Mouse (Mus musculus) Patski (cell line): ENCODE measurements around the gene Chst15. TPM values are rescaled to one million over a fixed set of nuclear protein-coding genes. Genes with fewer than 3 reads are reported as not detected.

ENCODE experiments used
- ATAC-seq: fragments of 100-300 bp; one replicate; pipeline ENCODE4 v1.8.0; 2021
- CTCF ChIA-PET: fragments of 350-600 bp; sonication (Branson Sonifier 250); formaldehyde crosslinking; loops from one replicate; lab custom pipeline; 2022; ENCODE audit warnings: inconsistent platforms; lab: Charles Lee
- POLR2A ChIA-PET: fragments of 350-600 bp; sonication (Branson Sonifier 250); formaldehyde crosslinking; loops from one replicate; lab custom pipeline; 2022; ENCODE audit warnings: antibody characterized with exemption, inconsistent platforms; lab: Charles Lee
- DNase-seq: peaks from one replicate; pipeline ENCODE4 v3.0.0-alpha.2; 2011; ENCODE audit warnings: low read depth, low spot score
- H3K27me3 ChIP-seq: fragments of 371-371 bp; one replicate; pipeline ENCODE4 v1.5.1; 2021
- CTCF ChIP-seq: fragments of 100-300 bp; IDR thresholded peaks from one replicate; pipeline ENCODE4 v1.5.1; 2021
- in situ Hi-C: fragments of 300-500 bp; cut with MboI; formaldehyde crosslinking; loops from 3 replicates; pipeline ENCODE4 v1.11.1; 2018; ENCODE audit warnings: low pct_unique_long_range_greater_than_20kb, mixed read lengths
- polyA plus RNA-seq: library from polyadenylated mRNA; unstranded; gene quantifications from one replicate; pipeline ENCODE4 v1.2.3, GENCODE M21; 2021

The Chst15 gene
- polyA plus RNA-seq, 1 experiment from 2014 or later, result 14.3 TPM

DNA sequence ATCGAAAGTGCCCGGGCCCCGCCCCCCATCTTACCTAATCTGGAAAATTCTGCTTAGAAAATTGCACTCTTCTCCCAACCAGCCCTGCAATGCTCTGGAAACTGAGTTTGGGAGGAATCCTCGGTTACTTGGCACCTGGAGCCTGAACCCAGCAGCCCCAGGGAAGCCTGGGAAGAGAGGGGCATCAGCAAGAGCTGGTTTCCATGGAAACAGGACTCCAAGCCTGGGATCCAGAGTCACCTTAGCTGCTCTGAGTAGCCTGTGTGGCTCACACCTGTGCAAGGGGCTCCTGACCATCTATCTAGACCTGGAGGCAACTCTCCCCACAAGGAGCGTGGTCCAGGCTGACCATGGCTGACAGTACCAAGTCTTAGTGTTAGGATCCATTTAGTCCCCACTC is 106.4 kb downstream of the Chst15 start:
- peaks cover 5% of the 10 kb centered on the region for H3K27me3 ChIP-seq
- no peak for DNase-seq
- no peak for TF ChIP-seq CTCF
- ChIA-PET POLR2A (no interaction called here), CTCF (no interaction called here)
- ATAC-seq, result no peak
- in situ Hi-C loops, result loop anchor here (5.0 to 10.0 kb wide), 2 partner anchors 318 to 676 kb away; no protein-coding TSS in a partner anchor

DNA sequence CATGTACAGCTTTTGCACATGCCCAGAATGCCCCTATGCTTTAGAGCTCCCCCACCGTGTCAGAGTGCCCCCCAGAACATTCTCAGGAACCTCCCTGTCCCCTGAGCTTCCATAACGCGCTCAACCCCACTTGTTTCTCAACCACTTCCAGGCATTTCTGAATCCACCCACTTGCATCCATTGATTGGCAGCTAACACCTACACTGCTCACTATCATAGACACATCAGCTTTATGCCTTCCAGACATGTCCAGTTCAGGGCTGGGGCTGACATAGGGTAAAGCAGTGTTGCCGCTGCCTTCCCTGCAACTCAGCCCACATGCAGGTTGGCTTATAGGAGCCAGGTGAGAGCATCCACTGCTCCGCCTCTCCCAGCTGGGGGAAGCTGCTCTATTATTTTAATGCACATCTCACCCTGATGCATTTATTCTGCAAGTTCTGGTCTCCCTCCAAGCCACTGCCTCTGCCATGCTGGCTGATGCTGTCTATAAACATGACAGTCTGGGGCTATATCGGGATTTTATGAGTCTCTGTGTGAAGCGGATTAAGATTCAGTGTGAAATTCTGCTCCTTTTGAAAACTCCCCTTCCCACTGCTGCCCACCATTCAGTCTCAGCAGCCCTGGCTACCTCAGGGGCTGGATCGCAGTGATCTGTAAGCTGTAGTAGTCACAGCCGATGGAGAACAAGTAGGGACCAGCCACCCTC is 107.9 kb downstream of the Chst15 start:
- no peak for ATAC-seq
- in situ Hi-C loops, result no loop called here
- peaks cover 7% of the 10 kb centered on the region for H3K27me3 ChIP-seq
- DNase-seq, result no peak
- no peak for TF ChIP-seq CTCF
- POLR2A ChIA-PET, result no interaction called here
- CTCF ChIA-PET, result no interaction called here

DNA sequence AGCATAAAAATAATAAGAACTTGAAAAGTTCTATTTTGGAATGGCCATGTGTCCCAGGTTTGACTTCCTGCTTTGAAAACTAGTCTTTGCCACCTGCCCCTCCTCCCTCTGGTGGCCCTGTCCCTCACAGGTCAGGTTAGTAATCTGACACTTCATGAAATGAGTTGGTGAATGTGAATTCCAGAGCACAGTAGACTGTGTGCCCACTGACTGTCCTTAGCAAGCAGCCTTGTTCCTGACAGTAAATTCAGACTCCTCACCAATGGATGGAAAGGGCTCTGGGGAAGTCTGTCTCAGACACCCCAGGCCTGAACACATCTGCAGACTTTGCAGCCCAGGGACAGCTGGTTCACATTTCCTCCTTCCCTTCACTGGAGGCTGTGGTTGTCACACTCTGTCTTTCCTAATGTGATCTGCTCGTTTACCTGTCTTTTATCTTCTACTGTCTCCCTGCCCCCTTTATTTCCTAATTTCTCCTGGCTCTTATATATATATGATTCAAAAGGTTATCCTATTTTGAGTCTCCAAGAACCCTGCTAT is 112.9 kb downstream of the Chst15 start:
- ATAC-seq (no peak), DNase-seq (no peak)
- POLR2A ChIA-PET, result no interaction called here
- CTCF ChIA-PET, result no interaction called here
- H3K27me3 ChIP-seq, result peaks cover 5% of the 10 kb centered on the region
- in situ Hi-C loops, result no loop called here
- TF ChIP-seq CTCF, result no peak

DNA sequence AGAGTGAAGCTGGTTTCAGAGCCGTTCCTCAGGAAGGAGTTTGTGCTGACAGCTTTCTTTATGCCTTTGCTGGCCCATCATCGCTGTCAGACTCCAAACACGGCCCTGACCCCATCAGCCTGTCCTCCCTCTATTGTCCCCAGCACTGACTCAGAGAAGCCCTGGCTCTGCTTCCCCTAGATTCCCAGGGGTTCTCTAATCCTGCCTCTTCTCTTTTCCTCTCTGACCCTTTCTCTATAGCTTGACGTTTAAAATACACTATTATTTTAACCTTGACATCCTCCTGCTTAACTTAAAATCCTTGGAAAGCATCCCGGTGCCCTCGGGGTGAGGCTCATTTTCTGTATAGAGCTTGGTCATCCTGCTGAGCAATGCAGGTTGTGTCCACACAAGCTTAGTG is 117.3 kb downstream of the Chst15 start:
- in situ Hi-C loops, result no loop called here
- DNase-seq (no peak), ATAC-seq (no peak)
- no peaks in the 10 kb centered on the region for H3K27me3 ChIP-seq
- CTCF ChIA-PET, result no interaction called here
- POLR2A ChIA-PET, result interaction anchor here (0.6 kb wide), 1 partner anchor 12 kb away, joined by 3 read pairs; no protein-coding TSS in a partner anchor
- TF ChIP-seq CTCF, result no peak

DNA sequence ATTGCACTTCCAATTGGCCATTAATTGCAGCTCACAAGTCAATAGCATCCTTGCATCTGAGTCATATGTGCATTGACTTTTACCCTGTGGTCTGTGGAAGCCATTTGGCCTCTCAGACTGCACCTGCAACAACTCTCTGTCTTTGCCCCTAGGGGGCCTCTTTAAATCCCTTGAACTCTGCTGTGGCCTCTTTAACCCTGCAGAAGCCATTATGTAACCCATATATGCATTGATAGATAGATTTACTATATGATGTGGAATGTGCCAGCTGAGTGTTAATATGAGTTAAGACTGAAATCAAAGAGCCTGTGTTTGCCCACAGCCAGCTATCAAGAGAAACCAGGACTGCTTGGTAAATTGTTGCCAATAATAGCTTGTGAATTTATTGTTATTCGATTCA is 118.2 kb downstream of the Chst15 start:
- in situ Hi-C loops, result no loop called here
- ChIA-PET CTCF (no interaction called here), POLR2A (no interaction called here)
- no peak for DNase-seq
- ATAC-seq, result no peak
- no peaks in the 10 kb centered on the region for H3K27me3 ChIP-seq
- no peak for TF ChIP-seq CTCF

DNA sequence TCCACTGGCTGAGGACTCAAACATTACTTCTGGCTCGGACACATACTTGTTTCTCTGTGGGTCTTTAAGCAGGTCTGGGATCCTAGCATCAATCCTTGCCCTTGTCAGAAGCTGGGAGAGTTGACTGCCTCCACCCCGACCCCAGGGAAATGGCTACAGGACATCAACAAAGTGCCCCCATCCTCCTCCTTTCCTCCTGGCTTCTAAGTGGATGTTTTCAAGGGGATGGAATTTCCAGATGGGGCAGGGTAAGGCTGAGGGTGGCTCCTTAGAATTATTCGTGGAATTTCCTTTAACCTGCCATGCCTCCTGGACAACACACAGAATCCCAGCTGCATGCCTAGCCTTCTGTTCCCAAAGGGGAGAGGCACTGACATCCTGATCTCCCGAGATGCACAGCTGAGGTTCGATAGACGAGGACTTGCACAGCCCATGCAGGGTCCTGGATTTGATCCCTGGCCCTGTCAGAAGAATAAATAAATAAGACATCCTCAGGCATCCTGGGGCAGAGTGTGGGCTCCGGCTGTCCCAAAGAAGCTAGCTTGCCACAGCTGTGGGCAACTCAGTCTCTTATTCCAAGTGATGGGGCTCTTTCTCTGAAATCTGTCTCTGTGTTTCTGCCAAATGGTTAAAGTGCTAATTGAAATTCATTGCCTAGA is 119.1 kb downstream of the Chst15 start:
- TF ChIP-seq CTCF, result no peak
- no peaks in the 10 kb centered on the region for H3K27me3 ChIP-seq
- in situ Hi-C loops, result no loop called here
- CTCF ChIA-PET, result no interaction called here
- DNase-seq (no peak), ATAC-seq (no peak)
- POLR2A ChIA-PET, result no interaction called here

DNA sequence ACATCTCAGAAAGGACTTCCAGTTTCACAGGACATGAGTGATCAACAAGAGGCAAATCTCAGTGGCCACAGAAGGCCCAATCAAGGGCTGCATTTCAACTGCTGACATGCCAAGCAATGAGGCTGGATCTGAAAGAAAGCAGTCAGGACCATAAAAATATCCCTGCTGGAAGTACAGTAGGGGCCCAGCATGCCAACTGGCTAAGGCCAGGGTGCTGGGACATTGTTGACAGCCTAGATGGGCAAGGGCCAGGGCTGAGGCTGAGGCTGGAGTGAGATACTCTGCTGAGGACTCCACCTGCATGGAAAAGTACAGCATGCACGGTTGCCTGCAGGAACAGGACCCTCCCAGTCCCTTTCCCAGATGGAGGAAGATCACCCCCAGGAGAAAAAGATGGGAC is 120.4 kb downstream of the Chst15 start:
- no peak for TF ChIP-seq CTCF
- in situ Hi-C loops, result no loop called here
- no peak for DNase-seq
- ATAC-seq, result no peak
- no peaks in the 10 kb centered on the region for H3K27me3 ChIP-seq
- ChIA-PET CTCF (no interaction called here), POLR2A (no interaction called here)

DNA sequence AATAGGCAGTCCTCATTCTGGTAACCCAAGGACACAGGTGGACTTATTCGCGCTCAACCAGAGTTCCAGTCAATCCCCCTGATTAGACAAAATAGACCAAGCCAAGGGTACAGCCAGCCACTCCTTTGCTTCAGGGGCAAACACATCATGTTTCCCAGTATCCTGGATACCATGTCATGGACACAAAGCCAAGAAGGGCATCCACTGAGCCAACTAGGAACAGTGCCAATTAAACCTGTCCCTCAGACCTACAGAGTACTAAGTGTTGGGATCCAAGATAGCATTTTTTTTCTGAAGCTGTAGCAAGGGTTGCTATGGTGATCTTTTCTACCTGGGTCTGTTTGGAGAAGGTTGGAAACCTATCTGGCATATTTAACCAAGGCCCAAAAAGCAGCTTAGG is 123.4 kb downstream of the Chst15 start:
- in situ Hi-C loops, result no loop called here
- DNase-seq (no peak), ATAC-seq (no peak)
- peaks cover 8% of the 10 kb centered on the region for H3K27me3 ChIP-seq
- POLR2A ChIA-PET, result no interaction called here
- TF ChIP-seq CTCF, result no peak
- CTCF ChIA-PET, result no interaction called here

DNA sequence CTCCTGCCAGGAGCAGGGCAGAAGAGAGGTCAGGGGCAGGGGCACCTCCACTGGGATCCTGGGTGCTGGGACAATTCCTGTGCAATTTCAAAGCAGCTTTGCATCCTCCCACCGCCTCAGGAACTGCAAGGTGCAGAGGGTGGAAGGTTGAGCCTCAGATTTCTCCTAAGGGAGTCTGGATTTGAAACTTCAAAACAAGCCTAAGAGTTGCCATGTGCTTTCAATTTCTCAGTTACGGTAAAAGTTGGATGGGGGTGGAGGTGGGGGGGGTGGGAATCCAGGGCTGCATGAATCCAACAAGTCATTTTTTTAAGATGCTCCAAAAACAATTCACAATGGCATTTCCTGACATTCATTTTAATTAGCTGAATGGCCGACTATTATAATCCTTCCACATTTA is 129.6 kb downstream of the Chst15 start:
- ChIA-PET POLR2A (no interaction called here), CTCF (no interaction called here)
- peaks cover 8% of the 10 kb centered on the region for H3K27me3 ChIP-seq
- DNase-seq (no peak), ATAC-seq (no peak)
- TF ChIP-seq CTCF, result no peak
- in situ Hi-C loops, result no loop called here

Other genes starting within 250 kb of the Chst15 start
- gene Cpxm2, start 162.5 kb downstream of the Chst15 start, polyA plus RNA-seq, result not detected